Mouse (Mus musculus) left cerebral cortex, adult 9 months (tissue): ENCODE data around the gene Gpr15.

Experiments used
- DNase-seq, 2 experiments: peaks; one replicate each; pipeline ENCODE4 v3.0.0; 2022; ENCODE audit warnings: low spot score in 2 of 2

Gene Gpr15

DNA sequence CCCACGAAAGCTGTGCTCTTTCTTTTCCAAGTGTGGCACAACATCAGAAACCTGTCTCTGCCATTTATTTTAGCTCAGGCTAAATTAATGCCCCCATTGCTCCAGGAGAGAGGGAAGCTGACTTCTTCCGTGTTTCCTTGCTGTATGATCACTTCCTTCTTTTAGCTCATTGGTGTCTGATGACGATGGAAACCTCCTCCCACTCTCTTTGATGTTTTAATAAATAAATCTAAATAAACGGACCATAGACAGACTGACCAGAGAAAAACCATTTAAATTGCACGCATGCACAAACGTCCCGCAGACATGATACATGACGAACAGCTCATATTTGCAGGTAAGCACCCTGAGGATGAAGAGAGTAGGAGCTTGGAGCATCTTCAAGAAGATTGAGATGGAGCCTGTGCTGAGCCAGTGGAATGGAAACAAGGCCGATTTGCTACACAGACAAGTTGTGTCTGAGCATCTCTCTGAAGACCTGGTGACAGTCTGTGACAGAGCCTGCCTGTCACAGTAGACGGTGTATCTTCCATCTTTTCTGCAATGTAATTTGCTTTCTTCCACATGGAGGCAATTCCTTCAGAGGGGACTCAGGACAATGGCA lies 16.4 kb downstream of the Gpr15 start:
- DNase-seq, result no peak

DNA sequence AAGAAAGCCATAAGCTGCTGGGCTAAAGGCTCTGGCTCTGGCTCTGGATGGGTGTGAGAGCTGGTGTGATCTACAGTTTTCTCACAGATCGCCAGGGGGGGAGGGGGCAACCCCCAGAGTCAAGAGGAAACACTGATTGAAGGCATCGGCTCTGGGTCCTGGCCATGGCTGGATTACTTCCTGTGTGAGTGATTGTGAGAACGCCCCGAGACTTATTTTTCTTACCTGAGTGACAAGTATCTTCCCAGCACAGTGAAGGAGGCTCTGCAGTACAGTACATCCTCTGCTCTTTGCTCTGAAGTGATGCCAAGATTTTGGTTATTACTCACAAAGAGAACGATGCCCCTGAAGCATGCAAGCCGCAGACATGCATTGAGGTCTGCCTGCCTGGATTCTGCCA lies 17.1 kb downstream of the Gpr15 start:
- no peak for DNase-seq

DNA sequence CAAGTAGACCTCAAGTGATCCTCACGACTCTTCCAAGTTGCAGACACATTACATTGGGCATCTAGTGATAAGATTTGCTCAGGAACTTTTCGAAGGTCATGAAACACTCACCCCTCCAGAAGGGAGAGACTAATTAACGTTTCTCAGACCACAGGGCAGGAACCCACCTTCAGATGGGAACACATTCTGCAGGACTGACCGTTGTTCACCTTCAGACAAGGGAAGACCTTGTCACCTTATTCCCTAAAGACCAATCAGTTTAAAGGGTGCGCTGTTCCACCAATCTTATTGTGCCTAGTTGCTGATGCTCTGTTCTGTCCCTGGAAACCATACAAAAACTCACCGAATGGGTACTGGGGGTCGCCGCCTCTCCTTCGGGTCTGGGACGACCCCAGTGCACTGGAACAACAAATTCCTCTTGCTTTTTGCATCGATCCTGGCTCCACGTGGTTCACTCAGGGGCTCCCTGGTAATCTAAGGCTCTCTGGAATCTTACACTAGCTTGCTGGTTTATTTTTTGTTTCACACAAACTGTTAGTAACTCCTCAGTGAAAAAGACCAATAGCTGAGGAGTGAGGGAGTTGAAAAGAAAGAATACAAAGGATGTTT lies 17.9 kb downstream of the Gpr15 start:
- DNase-seq, result no peak

DNA sequence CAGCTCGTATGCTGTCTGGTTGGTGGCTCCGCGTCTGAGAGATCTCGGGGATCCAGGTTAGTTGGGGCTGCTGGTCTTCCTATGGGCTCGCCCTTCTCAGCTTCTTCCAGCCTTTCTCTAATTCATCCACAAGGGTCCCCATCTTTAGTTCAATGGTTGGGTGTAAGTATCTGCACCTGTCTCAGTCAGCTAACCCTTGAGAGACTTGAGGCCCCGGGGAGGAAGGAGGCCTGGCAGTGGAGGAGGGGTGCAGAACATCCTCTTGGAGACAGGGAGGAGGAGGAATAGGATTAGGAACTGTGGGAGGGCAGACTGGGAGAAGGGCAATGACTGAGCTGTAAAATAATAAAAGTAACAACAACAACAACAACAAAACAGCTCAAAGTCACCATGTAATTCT lies 18.7 kb downstream of the Gpr15 start:
- DNase-seq, result no peak

DNA sequence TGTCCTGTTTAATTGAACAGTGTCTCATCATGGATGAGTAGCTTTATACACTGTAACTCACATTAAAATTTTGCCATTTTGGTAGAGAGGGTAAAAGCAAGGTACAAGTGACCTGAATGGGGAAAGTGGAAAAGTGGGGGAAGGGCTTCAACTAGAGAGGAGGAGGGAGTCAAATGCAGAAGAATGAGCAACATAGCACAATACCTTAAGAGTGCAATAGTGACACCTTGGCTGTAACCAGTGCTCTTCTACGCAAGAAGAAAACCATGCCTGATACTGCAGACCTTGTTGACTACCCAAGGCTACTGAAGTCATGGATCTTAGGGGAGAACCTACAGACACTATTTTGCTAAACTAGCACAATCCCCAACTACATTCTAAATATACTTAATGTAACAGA lies 21.6 kb downstream of the Gpr15 start:
- no peak for DNase-seq

DNA sequence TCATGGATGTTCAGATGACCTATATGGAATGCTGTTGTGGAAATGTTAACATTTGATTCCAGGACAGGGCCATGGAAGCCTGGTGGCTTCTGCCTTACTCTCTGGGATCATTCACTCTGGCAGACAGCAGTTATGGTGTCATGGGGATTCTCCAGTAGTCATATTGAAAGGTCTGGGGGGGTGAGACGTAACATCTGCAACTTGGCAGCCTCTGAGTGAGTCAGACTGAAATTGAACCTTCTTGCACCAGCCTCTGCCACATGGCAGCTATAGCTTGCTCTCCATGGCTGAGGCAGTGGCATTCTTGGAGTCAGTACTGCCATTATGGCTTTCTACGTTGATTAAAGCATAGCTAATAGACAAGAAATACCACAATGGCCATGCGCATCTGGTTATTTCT lies 22.1 kb downstream of the Gpr15 start:
- no peak for DNase-seq

DNA sequence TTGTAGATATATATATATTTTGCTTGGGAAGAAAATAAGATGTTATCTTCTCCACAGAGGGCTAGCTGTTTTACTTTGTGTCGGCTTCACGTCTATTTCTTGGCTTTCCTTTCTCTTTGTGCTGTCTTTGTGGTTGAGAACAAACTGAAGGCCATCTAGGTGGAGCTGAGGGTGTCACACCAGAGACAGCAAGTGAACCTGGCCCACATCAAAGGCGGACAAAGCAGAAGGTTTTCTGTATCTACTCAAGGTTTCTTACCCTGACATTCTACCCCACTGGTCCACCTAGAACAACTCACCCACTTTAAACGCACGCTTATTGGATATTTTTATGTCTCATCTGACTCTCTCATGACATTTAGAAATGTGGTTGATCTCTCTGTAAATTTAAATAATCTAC lies 24.8 kb downstream of the Gpr15 start:
- DNase-seq, result no peak

DNA sequence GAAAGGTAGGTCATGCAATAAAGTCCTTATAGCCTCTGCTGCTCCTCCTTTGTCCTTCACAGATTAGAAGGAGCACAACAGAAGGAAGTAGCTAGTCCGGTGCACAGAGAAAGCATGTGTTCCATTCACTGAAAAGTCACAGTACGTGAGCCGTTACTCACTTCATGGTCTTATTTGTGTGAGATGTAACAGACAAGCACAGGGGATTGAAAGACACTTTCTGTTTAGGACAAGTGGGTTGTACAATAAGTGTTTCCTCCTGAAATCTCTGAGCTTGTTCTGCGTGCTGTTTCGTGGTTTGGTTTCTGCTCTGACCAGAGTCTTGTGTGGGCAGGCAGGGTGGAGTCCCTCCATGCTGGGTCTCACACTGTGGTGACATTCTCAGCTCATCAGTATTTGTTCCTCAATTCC lies 28.5 kb downstream of the Gpr15 start:
- no peak for DNase-seq

DNA sequence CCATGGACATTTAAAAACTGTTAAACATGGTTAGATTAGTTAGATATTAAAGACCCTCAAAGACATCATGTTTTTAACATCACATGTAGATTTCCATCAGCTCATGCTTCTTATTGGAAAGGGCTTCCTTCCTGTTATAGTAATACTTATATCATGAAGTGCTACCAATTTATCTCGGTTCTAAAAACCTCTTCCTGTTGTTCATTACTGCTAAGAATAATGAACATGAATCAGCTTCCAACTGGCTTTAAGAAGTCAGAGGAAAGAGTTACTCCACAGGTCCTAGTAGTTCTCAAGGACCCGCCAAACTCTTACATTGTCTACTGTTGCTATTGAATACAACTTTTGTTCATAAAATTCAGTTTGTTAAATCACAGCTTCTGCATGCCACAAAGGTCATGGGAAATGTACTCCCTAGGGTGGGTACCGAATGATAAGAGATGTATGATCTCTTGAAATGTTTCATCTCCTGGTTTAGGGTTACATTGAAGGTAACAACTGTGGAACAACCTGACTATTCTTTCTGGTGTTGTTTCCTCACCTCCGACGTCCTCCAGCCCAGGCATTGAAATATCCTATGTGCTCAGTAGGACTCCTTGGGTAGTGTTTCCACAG lies 29.2 kb downstream of the Gpr15 start:
- DNase-seq, result no peak

DNA sequence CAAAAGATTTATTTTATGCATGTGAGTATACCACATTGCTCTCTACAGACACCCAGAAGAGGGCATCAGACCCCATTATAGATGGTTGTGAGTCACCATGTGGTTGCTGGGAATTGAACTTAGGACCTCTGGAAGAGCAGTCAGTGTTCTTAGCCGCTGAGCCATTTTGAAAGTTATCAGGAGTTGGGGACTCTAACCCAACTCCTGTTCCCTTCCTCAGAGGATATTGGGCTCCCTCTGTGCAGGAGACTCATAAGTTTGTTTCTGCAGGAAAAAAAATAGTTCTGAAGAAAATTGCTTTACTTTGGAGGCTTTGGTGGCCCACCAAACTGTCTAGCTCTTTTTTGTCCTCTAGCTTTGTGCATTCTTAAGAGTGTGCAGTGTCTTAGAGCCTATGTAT lies 30.3 kb downstream of the Gpr15 start:
- DNase-seq, result no peak

DNA sequence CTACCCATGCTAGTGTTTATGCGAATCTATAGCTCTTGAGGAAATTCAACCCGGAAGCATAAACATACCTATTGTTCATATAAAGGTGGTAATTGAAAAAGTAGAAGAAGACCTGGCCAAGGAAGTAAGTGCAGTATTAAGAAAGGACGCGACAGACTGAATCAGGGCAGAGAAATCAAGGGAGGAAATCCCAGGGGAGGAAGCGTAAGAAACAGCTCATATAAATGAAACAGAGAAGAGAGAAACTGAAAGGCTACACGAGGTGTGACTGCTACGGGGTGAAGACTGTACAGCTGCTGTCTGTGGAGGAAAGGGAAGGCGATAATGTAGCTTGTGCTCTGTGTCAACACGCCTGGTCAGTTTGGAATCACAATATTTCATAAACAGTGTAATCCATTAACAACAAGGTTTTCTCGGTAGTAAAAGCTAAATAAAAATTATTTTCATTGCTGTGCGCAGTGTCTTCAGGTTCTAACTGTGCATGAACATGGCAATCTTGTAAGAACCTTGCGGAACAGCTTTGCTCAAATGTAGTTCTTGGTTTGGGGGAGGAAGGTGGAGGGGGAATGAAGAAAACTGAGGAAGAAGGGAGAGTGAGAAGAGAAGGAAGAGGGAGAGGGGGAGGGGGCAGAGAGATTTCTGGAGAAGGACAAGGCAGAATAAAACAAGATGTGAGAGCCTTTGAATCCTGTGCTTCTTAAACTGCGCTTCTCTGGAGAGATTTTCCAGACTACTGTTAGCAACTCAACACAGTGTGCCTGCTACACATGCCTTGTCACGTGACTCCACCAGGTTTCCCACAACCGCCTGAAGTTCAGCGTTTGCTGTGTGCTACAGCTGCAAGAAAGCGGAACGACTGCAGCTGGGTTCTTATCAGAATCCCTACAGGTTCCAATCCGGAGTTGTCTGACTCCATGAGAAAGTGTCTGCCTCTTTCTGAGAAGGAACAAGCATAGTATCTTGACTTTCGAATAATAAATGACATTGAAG lies 33.0 kb downstream of the Gpr15 start:
- DNase-seq, result no peak

DNA sequence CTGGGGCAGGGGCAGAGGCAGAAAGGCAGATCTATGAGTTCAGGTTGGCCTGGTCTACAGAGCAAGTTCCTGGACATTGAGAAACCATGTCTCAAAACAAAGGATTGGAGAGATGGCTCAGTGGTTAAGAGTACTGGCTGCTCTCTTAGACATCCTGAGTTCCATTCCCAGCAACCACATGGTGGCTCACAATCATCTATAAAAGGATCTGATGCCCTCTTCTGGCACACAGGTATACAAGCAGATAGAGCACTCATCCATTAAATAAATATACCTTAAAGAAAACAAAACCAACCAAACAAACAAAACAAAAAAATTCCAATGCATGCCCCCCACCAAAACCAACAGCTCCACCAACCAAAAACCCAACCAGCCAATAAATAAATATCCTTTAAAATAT lies 34.3 kb downstream of the Gpr15 start:
- no peak for DNase-seq

DNA sequence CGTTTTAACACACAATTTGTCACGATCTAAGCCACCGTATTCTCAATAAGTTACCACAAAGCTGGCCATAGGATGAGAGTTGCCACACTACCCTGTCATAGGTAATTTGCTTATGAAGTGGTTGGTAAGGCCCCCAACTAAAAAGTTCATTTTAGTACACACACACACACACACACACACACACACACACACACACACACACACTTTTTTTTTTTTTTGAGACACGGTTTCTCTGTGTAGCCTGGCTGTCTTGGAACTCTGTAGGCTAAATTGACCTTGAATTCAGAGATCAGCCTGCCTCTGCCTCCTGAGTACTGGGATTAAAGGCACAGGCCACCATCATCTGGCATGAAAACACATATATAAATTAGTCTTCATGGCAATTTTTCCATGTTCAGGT lies 35.0 kb downstream of the Gpr15 start:
- no peak for DNase-seq

DNA sequence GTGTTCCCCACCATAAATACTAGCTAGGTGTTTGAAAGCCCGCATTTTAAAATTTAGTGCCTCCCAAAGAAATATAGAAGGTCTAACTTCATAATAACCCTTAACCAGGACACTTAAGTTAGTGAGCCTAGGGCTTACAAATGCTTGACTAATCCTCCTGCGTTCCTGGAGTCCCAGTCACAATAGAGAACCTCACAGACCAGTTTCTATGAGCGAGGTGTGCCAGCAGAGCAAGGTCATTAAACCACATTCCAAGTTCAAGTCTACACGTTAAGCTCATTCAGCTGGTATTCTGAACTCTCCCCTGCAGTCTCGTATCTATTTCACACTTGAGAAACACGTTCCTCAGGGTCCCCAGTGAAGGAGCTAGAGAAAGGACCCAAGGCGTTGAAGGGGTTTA lies 36.0 kb downstream of the Gpr15 start:
- no peak for DNase-seq

DNA sequence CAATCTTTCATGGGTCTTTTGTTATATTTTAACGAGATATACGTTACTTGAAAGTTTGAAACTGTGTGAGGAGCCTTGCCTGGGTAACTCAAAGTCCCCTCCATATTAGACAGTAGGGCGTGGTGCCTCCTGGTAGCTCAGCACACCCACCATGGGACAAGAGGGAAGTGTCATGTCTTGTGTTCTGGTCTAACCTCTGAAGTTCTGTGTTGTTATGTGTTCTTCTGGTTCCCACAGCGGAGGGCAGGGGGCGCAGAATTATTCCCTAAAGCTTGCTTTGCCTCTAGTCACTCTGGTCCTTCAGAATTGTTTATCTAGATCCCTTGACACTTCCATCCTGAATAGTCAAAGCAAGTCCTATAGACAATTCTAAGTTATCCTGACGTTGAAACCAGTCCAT lies 36.8 kb downstream of the Gpr15 start:
- no peak for DNase-seq

DNA sequence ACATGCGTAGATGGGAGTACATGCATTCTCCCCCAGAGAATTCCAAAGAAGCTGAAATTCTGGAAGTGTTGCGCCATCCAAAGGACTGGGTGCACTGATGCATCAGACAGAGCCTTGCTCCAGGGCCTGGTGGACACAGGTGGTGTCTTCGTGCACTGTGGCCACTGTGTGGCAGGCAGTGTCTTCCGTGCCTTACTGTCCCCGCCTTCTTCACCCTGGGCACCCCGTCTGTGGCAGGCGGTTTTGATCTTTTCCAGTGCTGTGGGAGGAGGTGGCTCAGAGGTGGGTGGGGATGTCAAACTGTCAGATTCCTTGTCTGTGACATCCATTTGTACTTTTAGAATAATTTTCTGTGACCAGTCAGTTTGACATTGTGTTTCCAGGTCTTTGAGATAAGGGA lies 40.2 kb downstream of the Gpr15 start:
- no peak for DNase-seq

DNA sequence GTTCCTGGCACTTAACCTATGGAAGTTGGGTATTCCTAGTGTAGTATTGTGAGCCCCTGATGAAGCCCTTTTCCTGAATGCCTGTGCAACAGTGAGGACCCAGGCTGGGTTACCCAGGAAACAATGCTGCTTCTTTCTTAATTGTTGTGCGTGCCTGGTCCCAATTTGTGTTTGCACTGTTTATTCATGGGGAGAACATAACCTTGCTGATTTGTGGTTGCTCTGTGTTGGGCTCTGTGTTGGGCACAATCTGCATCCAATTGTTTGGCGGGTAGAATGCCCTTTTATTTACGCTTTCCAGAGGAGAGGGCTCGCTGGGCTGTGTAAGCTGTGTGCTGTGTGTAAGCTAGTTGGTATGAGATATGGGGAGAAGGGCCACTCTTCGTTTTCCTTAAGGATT lies 41.4 kb downstream of the Gpr15 start:
- DNase-seq, result no peak

DNA sequence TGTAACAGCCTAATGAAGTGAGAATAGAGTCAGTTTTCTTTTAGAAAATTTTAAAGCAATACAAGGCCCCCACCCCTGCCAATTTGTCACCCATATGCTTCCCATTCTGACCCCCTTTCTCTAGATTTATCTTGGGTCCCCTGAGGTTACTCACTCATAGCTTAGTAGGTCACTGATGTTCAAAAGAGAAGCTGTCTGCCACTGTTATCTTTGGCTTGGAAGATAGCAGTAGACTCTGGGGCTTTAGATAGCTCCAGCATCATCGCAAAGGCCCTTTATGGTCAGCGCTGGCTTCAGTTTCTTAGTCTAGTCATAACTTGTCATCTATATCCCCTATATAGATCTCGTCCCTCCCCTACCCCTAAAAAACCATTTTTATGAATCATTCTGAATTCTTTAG lies 42.2 kb downstream of the Gpr15 start:
- DNase-seq, result no peak

DNA sequence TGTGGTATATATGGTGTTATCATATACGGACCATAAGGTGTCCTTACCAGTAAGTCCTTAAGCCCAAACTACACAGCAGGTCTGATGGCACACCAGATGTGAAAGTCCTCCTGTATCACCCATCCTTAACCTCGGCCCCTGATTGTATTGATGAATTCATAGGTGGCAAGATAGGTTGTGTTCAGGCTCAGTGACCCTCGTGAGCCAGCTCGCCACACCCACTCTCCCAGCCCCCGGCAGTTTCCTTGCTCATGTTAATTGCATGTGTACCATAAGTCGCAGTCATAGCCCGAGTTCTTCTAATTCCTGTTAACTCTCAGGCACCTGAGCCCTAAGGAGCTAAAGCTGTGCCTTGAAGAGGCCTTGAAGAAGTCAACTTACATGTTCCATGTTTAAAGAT lies 42.7 kb downstream of the Gpr15 start:
- DNase-seq, result no peak

DNA sequence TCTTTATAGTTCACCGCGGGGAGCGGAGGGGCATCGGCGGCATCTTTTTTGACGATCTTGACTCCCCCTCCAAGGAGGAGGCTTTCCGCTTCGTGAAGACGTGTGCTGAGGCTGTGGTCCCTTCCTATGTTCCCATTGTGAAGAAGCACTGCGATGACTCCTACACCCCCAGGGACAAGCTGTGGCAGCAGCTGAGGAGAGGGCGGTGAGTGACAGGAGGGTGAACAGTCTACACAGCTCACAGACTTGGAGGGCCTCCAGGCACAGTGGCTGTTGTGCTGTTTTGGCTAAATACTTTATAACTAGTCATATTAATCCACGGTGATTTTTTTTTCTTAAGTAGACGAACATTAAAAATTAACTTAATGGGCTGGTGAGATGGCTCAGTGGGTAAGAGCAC lies 43.6 kb downstream of the Gpr15 start:
- DNase-seq, result no peak

DNA sequence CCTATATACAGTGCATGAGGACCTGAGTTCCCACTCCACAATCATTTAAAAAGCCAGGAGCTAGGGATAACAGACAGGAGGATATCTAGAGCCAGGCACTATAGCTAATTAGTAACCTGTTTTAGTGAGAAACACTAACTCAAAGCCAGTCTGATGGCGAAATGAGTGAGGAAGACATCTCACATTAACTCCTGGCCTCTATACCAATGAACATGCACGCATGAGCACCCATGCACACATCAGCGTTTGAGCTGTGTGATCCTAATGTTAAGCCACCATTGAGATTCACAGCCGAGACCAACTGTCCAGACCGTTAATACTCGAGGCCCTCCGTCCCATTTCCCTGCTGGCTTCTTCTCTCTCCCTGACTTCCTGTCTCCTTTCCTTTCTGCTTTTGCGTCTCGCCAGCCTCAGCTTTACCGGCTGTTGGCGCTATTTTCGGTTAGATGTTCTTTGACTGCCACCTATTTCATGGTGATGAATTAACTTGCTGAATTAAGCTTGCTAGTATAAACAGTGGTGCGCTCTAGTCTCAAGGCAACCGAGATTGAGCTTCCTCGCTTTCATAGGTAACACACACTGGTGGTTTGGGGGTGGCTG lies 45.0 kb downstream of the Gpr15 start:
- no peak for DNase-seq

DNA sequence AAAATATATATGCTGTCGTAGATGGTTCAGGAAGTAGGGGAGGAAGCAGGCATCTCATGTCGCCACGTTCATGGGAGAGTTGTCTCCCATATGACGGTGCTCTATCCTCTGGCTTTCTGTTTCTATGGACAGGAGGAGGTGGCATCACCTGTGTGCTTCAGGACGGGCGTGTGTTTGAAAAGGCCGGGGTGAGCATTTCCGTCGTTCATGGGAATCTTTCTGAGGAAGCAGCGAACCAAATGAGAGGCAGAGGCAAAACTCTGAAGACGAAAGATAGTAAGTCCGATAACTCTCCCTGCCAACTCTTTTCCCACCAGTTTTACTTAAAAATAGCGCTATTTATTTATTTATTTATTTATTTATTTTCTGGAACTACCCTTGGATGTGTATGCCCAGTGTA lies 46.5 kb downstream of the Gpr15 start:
- no peak for DNase-seq
